Mouse (Mus musculus): ENCODE results near the gene Ric1.
A peak's percentile ranks its signal among the peaks of the same experiment; 100 is the strongest.

Ric1 gene

GRCm38 (mm10) chr19:29610907-29611306, 88.8 kb downstream of the Ric1 start:
- no peak for DNase-seq (ENCODE audit: low read depth, low spot score)

- no peak for DNase-seq (ENCODE audit: low read depth, low spot score)
Measured at GRCm38 (mm10) chr19:29612102-29612501, 90.0 kb downstream of the Ric1 start.

GRCm38 (mm10) chr19:29641055-29641454, 119.0 kb downstream of the Ric1 start:
- DNase-seq (ENCODE audit: low read depth, low spot score), result peak; percentile 23

- DNase-seq (ENCODE audit: low read depth, low spot score), result no peak
Measured at GRCm38 (mm10) chr19:29641510-29641909, 119.4 kb downstream of the Ric1 start.

GRCm38 (mm10) chr19:29642211-29642610, 120.1 kb downstream of the Ric1 start:
- no peak for DNase-seq (ENCODE audit: low read depth, low spot score)

DNA sequence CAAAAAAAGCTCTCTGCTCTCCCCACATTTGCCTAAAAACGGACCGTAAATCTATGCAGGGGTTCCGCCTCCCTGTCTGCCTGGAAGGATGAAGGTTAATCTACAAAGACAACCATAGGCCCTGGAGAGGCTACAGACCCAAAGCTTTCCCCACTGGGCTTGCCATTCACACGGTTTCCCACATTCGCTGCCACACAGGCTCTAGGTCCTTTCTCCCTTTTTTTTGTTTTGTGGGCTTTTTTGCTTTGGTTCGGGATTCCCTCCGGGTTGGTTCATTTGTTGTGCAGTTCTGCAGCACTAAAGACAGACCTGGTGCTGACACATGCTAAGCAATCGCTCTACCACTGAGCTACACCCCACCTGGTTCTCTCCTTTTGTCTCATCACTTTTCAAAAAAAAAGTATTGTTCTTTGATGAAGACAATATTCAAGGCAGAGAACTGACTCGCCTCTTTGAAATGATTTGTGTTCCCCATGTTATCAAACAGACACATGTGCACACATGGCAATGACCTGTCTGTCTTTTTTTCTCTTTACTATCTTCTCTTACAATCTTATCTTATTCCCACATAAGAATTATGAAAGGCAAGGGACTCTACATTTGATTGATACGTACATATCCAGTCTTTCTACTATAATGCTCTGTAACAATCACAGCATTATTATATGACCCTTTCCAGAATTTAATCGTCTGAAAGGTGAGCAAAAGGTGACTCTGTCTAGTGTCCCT, 121.3 kb downstream of the Ric1 start:
- no peak for DNase-seq (ENCODE audit: low read depth, low spot score)

- DNase-seq (ENCODE audit: low read depth, low spot score), result no peak
Measured at GRCm38 (mm10) chr19:29644747-29645146, 122.7 kb downstream of the Ric1 start.

DNA sequence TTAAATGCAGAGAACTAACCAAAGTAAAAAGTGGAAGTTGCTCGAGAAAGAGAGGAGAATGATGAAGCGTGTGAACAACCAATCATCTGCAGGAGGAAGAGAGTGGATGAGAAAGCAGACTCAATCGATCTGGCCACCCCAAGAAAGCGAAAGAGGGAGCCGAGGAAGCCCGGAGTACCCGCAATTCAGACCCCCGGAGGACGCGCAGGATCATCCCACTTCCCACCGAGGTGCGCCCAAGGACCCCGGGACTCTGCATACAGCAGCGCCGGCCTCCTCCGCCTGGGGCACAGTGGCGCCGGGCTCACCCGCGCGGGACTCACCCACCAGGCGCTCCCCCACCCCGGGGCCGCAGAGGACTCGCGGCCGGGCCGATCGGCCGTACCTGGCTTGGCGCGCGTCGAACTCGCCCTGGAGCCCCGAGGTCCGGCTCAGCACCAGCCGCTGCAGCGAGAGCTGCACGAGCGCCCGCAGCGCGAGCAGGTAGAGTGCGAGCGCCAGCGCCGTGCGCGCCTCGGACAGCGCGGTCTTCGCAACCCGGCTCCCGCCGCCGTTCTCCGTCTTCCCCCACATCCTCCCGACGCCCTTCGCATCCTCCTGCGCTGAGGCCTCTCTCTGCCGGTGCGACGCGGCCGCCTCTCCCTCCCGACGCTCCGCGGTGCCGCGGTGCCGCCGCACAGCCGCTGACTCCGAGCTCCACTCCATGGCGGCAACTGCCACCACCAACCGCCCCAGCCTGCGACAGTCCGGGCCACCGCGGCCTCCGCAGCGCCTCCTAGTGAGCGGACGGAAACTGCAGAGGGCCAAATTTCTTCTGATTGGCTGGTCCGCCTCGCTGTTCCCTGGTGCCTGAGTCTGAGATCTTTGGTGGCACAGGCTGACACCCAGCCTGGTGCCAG, 125.8 kb downstream of the Ric1 start, which contains the start of gene Ermp1:
Gene Ermp1 (minus strand): TSS at position 765 of the 899 bp plus-strand sequence.
- DNase-seq (ENCODE audit: low read depth, low spot score), result peak; percentile 85

- DNase-seq (ENCODE audit: low read depth, low spot score), result no peak
Measured at GRCm38 (mm10) chr19:29648550-29648914, 126.5 kb downstream of the Ric1 start.

DNA sequence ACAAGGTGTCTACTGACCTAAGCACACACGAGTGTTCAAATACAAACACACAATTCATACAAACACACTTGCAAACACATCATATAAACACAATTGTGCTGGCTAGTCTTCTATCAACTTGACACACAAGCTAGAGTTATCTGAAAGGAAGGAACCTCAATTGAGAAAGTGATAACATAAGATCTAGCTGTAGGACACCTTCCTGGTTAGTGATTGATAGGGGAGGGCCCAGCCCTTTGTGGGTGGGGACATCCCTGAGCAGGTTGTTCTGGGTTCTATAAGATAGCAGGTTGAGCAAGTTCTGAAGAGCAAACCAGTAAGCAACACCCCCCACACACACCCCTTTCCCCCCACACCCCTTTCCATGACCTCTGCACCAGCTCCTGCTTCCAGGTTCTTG, 127.6 kb downstream of the Ric1 start:
- DNase-seq (ENCODE audit: low read depth, low spot score), result no peak

DNA sequence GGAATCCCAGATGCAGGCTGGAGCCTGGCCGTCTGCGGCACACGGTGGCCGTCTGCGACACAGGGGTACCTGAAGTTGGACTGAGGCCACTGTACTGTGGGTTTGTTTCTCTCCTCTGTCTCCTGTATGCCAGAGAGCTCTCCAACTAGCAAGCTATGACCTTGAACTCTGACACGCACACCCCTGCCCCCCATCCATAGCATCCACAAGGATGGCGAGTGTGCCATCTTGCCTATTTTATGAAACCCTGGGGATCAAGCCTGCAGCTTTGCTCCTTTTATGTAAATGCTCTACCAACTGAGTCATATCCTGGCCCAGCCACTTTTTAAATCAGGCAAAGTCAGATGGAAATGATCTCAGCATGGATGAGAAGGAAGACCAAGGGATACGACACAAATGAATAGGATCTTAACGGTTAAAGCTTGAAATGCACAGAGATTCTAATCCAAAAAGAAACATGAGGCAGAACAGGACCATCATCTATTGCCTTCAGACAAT, 131.7 kb downstream of the Ric1 start:
- DNase-seq (ENCODE audit: low read depth, low spot score), result no peak

- no peak for DNase-seq (ENCODE audit: low read depth, low spot score)
Measured at GRCm38 (mm10) chr19:29655148-29655547, 133.1 kb downstream of the Ric1 start.

DNA sequence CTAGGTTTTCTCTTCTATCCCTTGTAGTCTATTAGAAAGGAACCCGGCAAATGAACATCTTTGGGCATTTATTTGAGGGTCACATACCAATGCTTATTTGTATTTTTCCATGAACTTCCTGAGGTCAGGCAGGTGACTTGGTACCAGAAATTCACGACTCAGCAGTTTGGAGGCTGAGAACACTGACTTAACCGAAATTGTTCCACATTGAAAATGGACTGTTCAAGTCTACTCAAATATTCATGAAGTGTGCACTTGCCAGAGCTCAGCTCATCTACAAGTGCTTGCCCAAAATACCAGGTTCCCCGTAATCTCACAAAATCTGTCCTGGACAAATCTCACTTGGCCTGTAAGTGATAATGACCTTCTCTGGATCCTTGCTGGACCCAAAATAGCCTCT, 133.9 kb downstream of the Ric1 start:
- no peak for DNase-seq (ENCODE audit: low read depth, low spot score)

Measured in embryo, embryonic 11.5 days (tissue).